In genomic region chr19:37368990-37369389, GRCm38 (mm10) we compare ENCODE assay signal across 26 mouse cellular contexts.
"Had no signal": no experiment of that assay in that cellular context is flagged by ENCODE, and none has a peak within 500 bp of the region (broad histone marks: within the 10 kb centered on the region; RNA-seq: fewer than 3 reads in every experiment).

No protein-coding gene starts in this region.

- DNase-seq: gastrocnemius, postnatal 14 days; gastrocnemius, postnatal 36 days; heart, adult 2 months; heart, postnatal 14 days; heart, postnatal 36 days; kidney, adult 11 months; kidney, adult 2 months; kidney, adult 9 months; kidney, postnatal 14 days; kidney, postnatal 36 days; layer of hippocampus, adult 9-11 months; layer of hippocampus, postnatal 36 days; left cerebral cortex, postnatal 4 days had no signal

- H3K36me3 ChIP-seq: heart, embryonic 13.5 days; heart, embryonic 15.5 days; hindbrain, embryonic 13.5 days; hindbrain, embryonic 15.5 days; kidney, embryonic 15.5 days; limb, embryonic 13.5 days; limb, embryonic 15.5 days; liver, embryonic 12.5 days had no signal

- H3K4me3 ChIP-seq: heart, adult 2 months; heart, embryonic 13.5 days; heart, embryonic 15.5 days; hindbrain, embryonic 13.5 days; hindbrain, embryonic 15.5 days; kidney, embryonic 15.5 days; limb, embryonic 13.5 days; limb, embryonic 15.5 days; liver, embryonic 12.5 days had no signal

- H3K4me1 ChIP-seq: heart, embryonic 13.5 days; heart, embryonic 15.5 days; hindbrain, embryonic 13.5 days; hindbrain, embryonic 15.5 days; kidney, embryonic 15.5 days; limb, embryonic 13.5 days; limb, embryonic 15.5 days had no signal

- H3K27ac ChIP-seq: heart, adult 2 months; heart, embryonic 13.5 days; heart, embryonic 15.5 days; hindbrain, embryonic 13.5 days; hindbrain, embryonic 15.5 days; hindbrain, postnatal 0 days; kidney, embryonic 15.5 days; kidney, postnatal 0 days; limb, embryonic 13.5 days; limb, embryonic 15.5 days; liver, embryonic 12.5 days; liver, embryonic 14.5 days had no signal

- H3K9me3 ChIP-seq: heart, embryonic 13.5 days; heart, embryonic 15.5 days; hindbrain, embryonic 13.5 days; hindbrain, embryonic 15.5 days; kidney, embryonic 15.5 days; limb, embryonic 13.5 days; limb, embryonic 15.5 days; liver, embryonic 12.5 days had no signal

- H3K9ac ChIP-seq: heart, embryonic 13.5 days; heart, embryonic 15.5 days; hindbrain, embryonic 13.5 days; hindbrain, embryonic 15.5 days; kidney, embryonic 15.5 days; limb, embryonic 13.5 days; limb, embryonic 15.5 days; liver, embryonic 12.5 days; liver, embryonic 14.5 days had no signal

- ATAC-seq: hindbrain, postnatal 0 days; intestine, embryonic 16.5 days; liver, embryonic 12.5 days had no signal

- H3K27me3 ChIP-seq: heart, embryonic 13.5 days; heart, embryonic 15.5 days; hindbrain, embryonic 13.5 days; hindbrain, embryonic 15.5 days; kidney, embryonic 15.5 days; limb, embryonic 13.5 days; limb, embryonic 15.5 days; liver, embryonic 12.5 days had no signal

- H3K4me2 ChIP-seq: heart, embryonic 11.5 days; heart, embryonic 13.5 days; heart, embryonic 15.5 days; hindbrain, embryonic 13.5 days; hindbrain, embryonic 15.5 days; kidney, embryonic 15.5 days; limb, embryonic 13.5 days; limb, embryonic 15.5 days; liver, embryonic 12.5 days had no signal
